Mouse (Mus musculus): ENCODE results near the gene Slc7a5. TPM values are rescaled to one million over a fixed set of nuclear protein-coding genes. Genes with fewer than 3 reads are reported as not detected.

Slc7a5 gene
- total and polyA plus RNA-seq, 3 experiments = 110 to 291 (median 207) TPM

GRCm38 (mm10) chr8:121955825-121956500, 48.5 kb upstream of the Slc7a5 start:
- no peak overlapping the region for H3K4me2 ChIP-seq (ENCODE audit: insufficient read depth, low read depth, poor library complexity, severe bottlenecking)
- in situ Hi-C loops (cut with MboI; ENCODE audit: low pct_ligation_motif_present, low pct_unique_long_range_greater_than_20kb, low sequenced_read_pairs) = no loop called here

GRCm38 (mm10) chr8:121954981-121955555, 47.6 kb upstream of the Slc7a5 start:
- Histone ChIP-seq H3K9ac (ENCODE audit: insufficient read depth, low read depth) (no peak overlapping the region), H3K4me1 (ENCODE audit: control insufficient read depth in 1 of 2, insufficient read depth in 2 of 2) (peaks cover 21 to 63% of the 10 kb centered on the region in 2 experiments), H3K4me3 (replicated peaks in 1 of 3; ENCODE audit: low read depth in 2 of 3, low read length in 2 of 3, poor library complexity in 1 of 3) (no peak overlapping the region), H3K4me2 (ENCODE audit: insufficient read depth, low read depth, poor library complexity, severe bottlenecking) (no peak overlapping the region), H3K9me3 (replicated peaks; ENCODE audit: low read length) (no peaks in the 10 kb centered on the region), H3K36me3 (replicated peaks in 1 of 2; ENCODE audit: control insufficient read depth in 1 of 2, insufficient read depth in 1 of 2, low read length in 1 of 2) (peaks cover 19 to 62% of the 10 kb centered on the region in 2 experiments), H3K79me2 (replicated peaks; ENCODE audit: control insufficient read depth, extremely low read depth, insufficient read depth, poor library complexity, severe bottlenecking) (peaks cover 62% of the 10 kb centered on the region), H3K27me3 (replicated peaks) (no peaks in the 10 kb centered on the region), H3K27ac (ENCODE audit: insufficient read depth, low read depth) (no peak overlapping the region)
- in situ Hi-C loops (cut with MboI; ENCODE audit: low pct_ligation_motif_present, low pct_unique_long_range_greater_than_20kb, low sequenced_read_pairs) = no loop called here
- no peak for TF ChIP-seq HCFC1 (IDR thresholded peaks at IDR 0.05; ENCODE audit: low read depth, low read length)
- no peak for TF ChIP-seq TCF12 (IDR thresholded peaks at IDR 0.05; ENCODE audit: low read depth, low read length)
- no peak for TF ChIP-seq ELF1 (IDR thresholded peaks at IDR 0.05; ENCODE audit: low read depth, low read length)
- no peak for TF ChIP-seq E2F4 (IDR thresholded peaks at IDR 0.05; ENCODE audit: insufficient replicate concordance, low read depth, low read length)
- no peak for TF ChIP-seq MXI1 (IDR thresholded peaks at IDR 0.05; ENCODE audit: low read depth, low read length)
- TF ChIP-seq EP300 (IDR thresholded peaks at IDR 0.05; ENCODE audit: low read length) = no peak
- no peak for TF ChIP-seq MYC (IDR thresholded peaks at IDR 0.05; ENCODE audit: low read depth, low read length)
- TF ChIP-seq NRF1 (IDR thresholded peaks at IDR 0.05; ENCODE audit: low read depth, low read length) = no peak
- no peak for TF ChIP-seq CTCF (conservative IDR thresholded peaks at IDR 0.05 in 1 of 2, IDR thresholded peaks at IDR 0.05 in 1 of 2; ENCODE audit: low read depth in 2 of 2, low read length in 2 of 2)
- no peak for TF ChIP-seq KAT2A (IDR thresholded peaks at IDR 0.05; ENCODE audit: insufficient replicate concordance, low read length)
- no peak for TF ChIP-seq MAFK (IDR thresholded peaks at IDR 0.05; ENCODE audit: insufficient replicate concordance, low read length)
- TF ChIP-seq MEF2A (IDR thresholded peaks at IDR 0.05; ENCODE audit: borderline replicate concordance, low read depth, low read length) = no peak
- TF ChIP-seq ETS1 (conservative IDR thresholded peaks at IDR 0.05; ENCODE audit: low read depth, low read length) = no peak
- no peak for TF ChIP-seq RAD21 (IDR thresholded peaks at IDR 0.05; ENCODE audit: low read depth, low read length)
- no peak for TF ChIP-seq IRF4 (IDR thresholded peaks at IDR 0.05; ENCODE audit: low read depth, low read length)
- TF ChIP-seq PAX5 (IDR thresholded peaks at IDR 0.05; ENCODE audit: low read length) = no peak
- no peak for TF ChIP-seq CHD2 (IDR thresholded peaks at IDR 0.05; ENCODE audit: low read length)
- TF ChIP-seq GABPA (IDR thresholded peaks at IDR 0.05; ENCODE audit: insufficient replicate concordance, low read depth, low read length) = no peak
- no peak for TF ChIP-seq SIN3A (IDR thresholded peaks at IDR 0.05; ENCODE audit: low read length)
- dilution Hi-C loops (cut with MboI; ENCODE audit: extremely low pct_ligation_motif_present, extremely low pct_unique_long_range_greater_than_20kb, low sequenced_read_pairs) = no loop called here
- DNase-seq (ENCODE audit: extremely low read depth) = no peak

More at GRCm38 (mm10) chr8:121955825-121956500, 48.5 kb upstream of the Slc7a5 start:
- no peak overlapping the region for H3K27ac ChIP-seq (ENCODE audit: insufficient read depth, low read depth)
- no peak overlapping the region for H3K4me3 ChIP-seq (replicated peaks in 1 of 3; ENCODE audit: low read depth in 2 of 3, low read length in 2 of 3, poor library complexity in 1 of 3)
- H3K36me3 ChIP-seq (replicated peaks in 1 of 2; ENCODE audit: control insufficient read depth in 1 of 2, insufficient read depth in 1 of 2, low read length in 1 of 2) = peaks cover 19 to 69% of the 10 kb centered on the region in 2 experiments
- dilution Hi-C loops (cut with MboI; ENCODE audit: extremely low pct_ligation_motif_present, extremely low pct_unique_long_range_greater_than_20kb, low sequenced_read_pairs) = no loop called here
- H3K9me3 ChIP-seq (replicated peaks; ENCODE audit: low read length) = no peaks in the 10 kb centered on the region
- H3K9ac ChIP-seq (ENCODE audit: insufficient read depth, low read depth) = no peak overlapping the region
- no peak for TF ChIP-seq KAT2A (IDR thresholded peaks at IDR 0.05; ENCODE audit: insufficient replicate concordance, low read length)
- no peak for TF ChIP-seq TCF12 (IDR thresholded peaks at IDR 0.05; ENCODE audit: low read depth, low read length)
- TF ChIP-seq ZKSCAN1 (IDR thresholded peaks at IDR 0.05; ENCODE audit: borderline replicate concordance, low read depth, low read length) = no peak
- TF ChIP-seq POLR2A (IDR thresholded peaks at IDR 0.05; ENCODE audit: low read depth, low read length) = no peak
- H3K79me2 ChIP-seq (replicated peaks; ENCODE audit: control insufficient read depth, extremely low read depth, insufficient read depth, poor library complexity, severe bottlenecking) = peaks cover 63% of the 10 kb centered on the region
- no peaks in the 10 kb centered on the region for H3K27me3 ChIP-seq (replicated peaks)
- H3K4me1 ChIP-seq (ENCODE audit: control insufficient read depth in 1 of 2, insufficient read depth in 2 of 2) = peaks cover 21 to 67% of the 10 kb centered on the region in 2 experiments
- DNase-seq (ENCODE audit: extremely low read depth) = no peak

Data from CH12.LX (cell line).